Mouse (Mus musculus) liver, embryonic 11.5 days (tissue): ENCODE measurements around the gene Slc25a22. TPM values are rescaled to one million over a fixed set of nuclear protein-coding genes. Genes with fewer than 3 reads are reported as not detected.
A peak's percentile ranks its signal among the peaks of the same experiment; 100 is the strongest.

ENCODE experiments used
- ATAC-seq: fragments of 200-750 bp; cut with Nextera tagmentation; replicated peaks from 2 replicates; pipeline ENCODE4 v1.8.0; 2017; ENCODE audit warnings: moderate number of reproducible peaks, mild to moderate bottlenecking, moderate TSS enrichment, moderate library complexity; ENCODE audit not compliant: low FRiP score
- DNase-seq: peaks from one replicate; pipeline ENCODE4 v3.0.0-alpha.2; 2017; ENCODE audit warnings: low spot score
- H3K27ac ChIP-seq: fragments of 300-500 bp; sonication (generic); 2 replicates; pipeline ENCODE4 v1.5.1; 2014; ENCODE audit warnings: mild to moderate bottlenecking, low read depth, low read length, control low read depth
- H3K27me3 ChIP-seq: fragments of 300-500 bp; sonication (generic); replicated peaks from 2 replicates; pipeline ENCODE4 v1.6.1; 2014; ENCODE audit warnings: low read length, mixed read lengths; ENCODE audit not compliant: control insufficient read depth, insufficient read depth
- H3K36me3 ChIP-seq: fragments of 300-500 bp; sonication (generic); 2 replicates; pipeline ENCODE4 v1.6.1; 2014; ENCODE audit warnings: mild to moderate bottlenecking, low read length, moderate library complexity, mixed read lengths; ENCODE audit not compliant: control insufficient read depth, insufficient read depth
- H3K4me1 ChIP-seq: fragments of 300-500 bp; sonication (generic); replicated peaks from 2 replicates; pipeline ENCODE4 v1.6.1; 2014; ENCODE audit warnings: low read length, mixed read lengths; ENCODE audit not compliant: control insufficient read depth, insufficient read depth
- H3K4me2 ChIP-seq: fragments of 300-500 bp; sonication (generic); 2 replicates; pipeline ENCODE4 v1.6.1; 2014; ENCODE audit warnings: mild to moderate bottlenecking, control low read depth, moderate library complexity
- H3K4me3 ChIP-seq: fragments of 300-500 bp; sonication (generic); 2 replicates; pipeline ENCODE4 v1.5.1; 2014; ENCODE audit warnings: low read depth, low read length, control low read depth
- H3K9ac ChIP-seq: fragments of 300-500 bp; sonication (generic); 2 replicates; pipeline ENCODE4 v1.6.1; 2014; ENCODE audit warnings: low read depth, low read length, control low read depth
- H3K9me3 ChIP-seq: fragments of 300-500 bp; sonication (generic); 2 replicates; pipeline ENCODE4 v1.6.1; 2016; ENCODE audit warnings: low read length, inconsistent platforms, mixed read lengths; ENCODE audit not compliant: control insufficient read depth
- WGBS: fragments of 180-500 bp; shearing (Covaris S2); extraction: QIAGEN DNeasy Blood & Tissue Kit; methylation state at CpG from one replicate; pipeline ENCODE4 v1.1.7; 2014; 5-methylcytosine and 5-hydroxymethylcytosine counted together
- polyA plus RNA-seq: library from polyadenylated mRNA; unstranded; fragments of >200 nt; fragmentation: Nextera tagmentation; extraction: Ambion mirVana; gene quantifications from 2 replicates; pipeline ENCODE4 v1.2.1, GENCODE M21; 2014

Slc25a22 gene
- polyA plus RNA-seq, 1 experiment from 2014 or later: 36.9 TPM

DNA sequence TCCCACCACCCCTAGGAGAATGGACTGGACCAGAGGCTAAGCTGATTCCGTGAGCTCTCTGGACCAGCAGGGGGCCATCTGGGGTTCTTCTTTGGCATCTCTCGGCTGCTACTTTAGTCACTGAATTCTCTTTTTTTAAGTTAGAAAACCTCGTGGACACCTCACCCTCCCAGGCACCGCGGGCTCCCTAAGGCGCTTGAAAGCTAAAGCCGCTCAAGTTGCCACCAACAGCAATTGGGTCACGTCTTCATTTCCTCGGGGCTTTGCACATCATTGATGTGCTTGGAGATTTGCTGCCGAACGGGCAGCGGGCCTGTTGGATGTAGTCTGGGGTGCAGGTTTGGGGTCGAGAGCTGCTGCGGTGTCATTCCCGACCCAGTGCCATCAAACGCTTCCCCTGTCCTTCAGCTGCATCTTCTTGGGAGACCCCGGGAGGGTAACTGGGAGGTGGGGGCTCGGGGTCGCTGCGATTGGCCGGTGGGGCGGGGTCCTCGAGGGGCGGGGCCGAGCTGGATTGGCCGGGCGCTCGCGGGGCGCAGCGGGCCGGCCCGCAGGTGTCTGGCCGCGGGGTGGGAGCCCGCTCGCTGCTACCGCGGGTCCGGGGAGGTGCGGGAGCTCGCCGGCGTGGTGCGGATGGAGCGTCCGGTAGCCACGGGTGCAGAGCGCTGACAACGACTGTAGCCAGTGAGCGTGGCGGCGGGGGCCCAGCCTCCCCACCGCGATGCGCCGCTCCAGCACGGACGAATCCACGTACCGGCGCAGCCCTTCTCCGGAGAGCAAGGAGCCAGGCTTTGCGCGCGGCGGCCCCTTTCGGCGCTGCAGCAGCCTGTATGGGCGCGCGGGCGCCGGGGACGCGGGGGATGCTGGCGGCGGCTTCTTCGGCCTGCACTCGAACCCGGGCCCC lies 44.1 kb upstream of the Slc25a22 start:
- peaks cover 10% of the 10 kb centered on the region for H3K27me3 ChIP-seq
- no peak overlapping the region for H3K27ac ChIP-seq
- H3K36me3 ChIP-seq: no peaks in the 10 kb centered on the region
- peak overlapping the region; percentile 60 for H3K4me3 ChIP-seq
- 3% methylated on average over 67 of the region's 81 CpGs for WGBS
- H3K9ac ChIP-seq: peak overlapping the region; percentile 51
- DNase-seq (peak; percentile 66), ATAC-seq (no peak)
- peak overlapping the region; percentile 99 for H3K4me2 ChIP-seq
- peaks cover 39% of the 10 kb centered on the region for H3K4me1 ChIP-seq
- H3K9me3 ChIP-seq: no peaks in the 10 kb centered on the region

DNA sequence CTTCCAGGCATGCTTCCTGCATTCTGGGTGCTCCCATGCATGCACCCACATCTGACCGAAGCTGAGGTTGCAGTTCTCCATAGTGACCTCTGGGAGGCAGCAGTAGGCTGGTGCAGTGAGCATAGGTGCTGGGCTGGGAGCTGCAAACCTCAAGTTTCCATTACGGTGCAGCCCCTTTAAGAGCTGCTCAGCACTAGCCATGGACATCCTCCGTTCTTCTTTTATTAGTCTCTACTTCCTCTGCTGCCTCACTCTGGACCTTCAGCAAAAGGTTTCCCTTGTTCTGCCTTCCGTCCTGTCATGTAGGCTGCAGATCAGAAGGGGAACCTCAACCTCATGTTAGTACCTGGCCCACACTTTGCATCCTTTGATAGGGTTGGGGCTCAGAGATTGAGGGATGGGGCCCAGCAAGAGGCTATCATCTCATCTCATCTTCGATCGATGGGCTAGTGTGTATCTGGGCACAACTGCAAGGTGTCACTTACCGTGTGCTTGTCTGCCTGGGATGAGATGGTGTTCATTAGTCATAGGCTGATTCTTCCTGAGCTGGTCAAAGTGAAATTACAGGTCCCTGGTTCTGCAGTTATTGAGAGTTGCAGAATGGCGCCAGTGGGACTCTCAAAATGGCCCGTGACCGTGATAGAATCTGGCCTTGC lies 43.3 kb upstream of the Slc25a22 start:
- H3K9ac ChIP-seq: no peak overlapping the region
- peak overlapping the region; percentile 99 for H3K4me2 ChIP-seq
- no peak overlapping the region for H3K27ac ChIP-seq
- peaks cover 44% of the 10 kb centered on the region for H3K4me1 ChIP-seq
- WGBS: 15% methylated on average over 10 of the region's 10 CpGs
- ATAC-seq (peak; percentile 60), DNase-seq (peak; percentile 62)
- H3K9me3 ChIP-seq: no peaks in the 10 kb centered on the region
- no peaks in the 10 kb centered on the region for H3K36me3 ChIP-seq
- peak overlapping the region; percentile 60; the same call in 1 of the 2 replicates for H3K4me3 ChIP-seq
- H3K27me3 ChIP-seq: peaks cover 10% of the 10 kb centered on the region

DNA sequence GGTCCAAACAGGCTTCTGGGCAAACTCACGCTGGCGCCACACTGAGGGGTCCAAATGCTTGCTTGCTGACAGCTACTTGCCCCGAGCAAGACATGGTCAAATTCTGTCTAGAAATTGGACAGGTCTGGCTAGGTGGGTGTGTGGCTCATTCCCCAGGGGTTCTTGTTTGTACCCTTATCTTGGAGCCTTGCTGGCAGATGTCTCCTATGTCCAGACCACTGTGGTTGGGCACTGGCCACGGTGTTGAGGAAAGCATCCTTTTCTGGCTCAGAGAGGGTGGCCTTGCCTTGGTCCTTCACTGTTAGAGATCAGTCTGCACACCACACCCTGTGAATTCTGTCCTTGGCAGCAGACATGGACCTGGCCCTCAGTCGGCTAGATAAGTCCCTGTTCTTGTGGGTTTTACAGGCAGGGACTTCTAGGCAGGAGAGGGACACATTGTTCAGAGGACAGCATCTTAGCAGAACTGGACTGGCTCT lies 40.6 kb upstream of the Slc25a22 start:
- peaks cover 10% of the 10 kb centered on the region for H3K27me3 ChIP-seq
- H3K27ac ChIP-seq: peak overlapping the region; percentile 49; the same call in 1 of the 2 replicates
- no peaks in the 10 kb centered on the region for H3K9me3 ChIP-seq
- no peak for ATAC-seq
- 49% methylated on average over 5 of the region's 5 CpGs for WGBS
- no peak for DNase-seq
- H3K4me1 ChIP-seq: peaks cover 57% of the 10 kb centered on the region
- H3K4me2 ChIP-seq: peak overlapping the region; percentile 91
- H3K4me3 ChIP-seq: 0 out of 2 replicates have a peak overlapping the region, but pooled peaks have one; percentile 13
- peak overlapping the region; percentile 2; the same call in 1 of the 2 replicates for H3K9ac ChIP-seq
- H3K36me3 ChIP-seq: no peaks in the 10 kb centered on the region

DNA sequence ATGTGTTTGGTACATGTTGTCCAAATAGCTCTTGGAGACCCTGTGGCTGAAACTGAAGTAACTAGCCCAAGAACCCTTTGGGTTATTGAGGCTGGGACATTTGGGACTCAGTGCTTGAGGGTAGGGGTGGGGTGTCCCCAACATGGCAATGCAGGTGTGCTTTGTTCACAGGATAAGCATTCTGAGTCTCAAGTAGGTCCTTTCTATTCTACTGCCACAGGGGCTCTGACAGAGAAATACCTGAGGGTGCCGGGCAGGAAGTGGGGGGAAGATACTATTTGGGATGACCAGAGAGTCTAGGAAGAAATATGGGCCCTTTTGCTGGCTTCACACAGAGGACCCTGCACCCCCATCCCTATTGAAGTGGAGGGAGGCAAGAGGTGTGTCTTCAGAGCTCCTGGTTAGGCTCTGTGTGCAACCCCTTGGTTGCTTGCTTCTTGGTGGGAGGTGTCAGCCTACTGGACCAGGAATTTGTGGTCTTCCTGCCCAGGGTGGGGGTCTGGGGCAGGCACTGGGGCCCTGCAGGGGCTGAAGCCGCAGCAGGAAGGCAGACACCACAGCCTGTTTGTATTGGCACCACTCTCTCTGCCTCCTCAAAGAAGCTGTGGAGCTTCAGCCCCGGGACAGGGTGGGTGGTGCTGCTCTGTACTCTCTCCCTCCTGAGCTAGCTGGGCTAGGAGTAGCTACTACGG lies 40.0 kb upstream of the Slc25a22 start:
- Histone ChIP-seq H3K27ac (peak overlapping the region; percentile 90), H3K4me2 (peak overlapping the region; percentile 91), H3K4me3 (0 out of 2 replicates have a peak overlapping the region, but pooled peaks have one; percentile 13), H3K36me3 (peaks cover 2% of the 10 kb centered on the region), H3K27me3 (peaks cover 8% of the 10 kb centered on the region), H3K4me1 (peaks cover 58% of the 10 kb centered on the region), H3K9me3 (no peaks in the 10 kb centered on the region), H3K9ac (peak overlapping the region; percentile 85; the same call in 1 of the 2 replicates)
- no peak for ATAC-seq
- WGBS: 37% methylated on average over 4 of the region's 4 CpGs
- DNase-seq: no peak

DNA sequence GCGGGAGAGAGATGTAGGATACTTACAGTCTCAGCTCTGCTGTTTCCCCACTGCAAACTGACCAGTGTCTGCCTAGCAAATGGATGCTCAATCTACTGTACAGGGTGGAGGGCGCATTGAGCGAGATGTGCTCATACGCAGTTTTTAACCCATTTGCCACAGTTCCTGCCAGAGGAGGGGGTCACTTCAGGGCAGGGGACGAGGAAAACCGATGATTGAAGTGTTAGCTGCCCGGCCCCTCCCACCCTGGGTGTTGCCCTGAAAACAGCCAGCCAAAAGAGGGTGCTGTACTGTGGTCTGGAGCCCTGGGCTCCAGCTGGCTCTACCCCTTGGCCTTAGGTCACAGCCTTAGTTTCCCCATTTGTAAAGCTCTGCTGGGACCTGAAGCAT lies 39.3 kb upstream of the Slc25a22 start:
- Histone ChIP-seq H3K9ac (peak overlapping the region; percentile 85), H3K27ac (peak overlapping the region; percentile 90), H3K4me3 (peak overlapping the region; percentile 88), H3K27me3 (peaks cover 4% of the 10 kb centered on the region), H3K4me2 (peak overlapping the region; percentile 91), H3K36me3 (peaks cover 9% of the 10 kb centered on the region), H3K9me3 (no peaks in the 10 kb centered on the region), H3K4me1 (peaks cover 50% of the 10 kb centered on the region)
- ATAC-seq: peak; percentile 9
- DNase-seq: no peak
- WGBS: 7% methylated on average over 7 of the region's 7 CpGs

DNA sequence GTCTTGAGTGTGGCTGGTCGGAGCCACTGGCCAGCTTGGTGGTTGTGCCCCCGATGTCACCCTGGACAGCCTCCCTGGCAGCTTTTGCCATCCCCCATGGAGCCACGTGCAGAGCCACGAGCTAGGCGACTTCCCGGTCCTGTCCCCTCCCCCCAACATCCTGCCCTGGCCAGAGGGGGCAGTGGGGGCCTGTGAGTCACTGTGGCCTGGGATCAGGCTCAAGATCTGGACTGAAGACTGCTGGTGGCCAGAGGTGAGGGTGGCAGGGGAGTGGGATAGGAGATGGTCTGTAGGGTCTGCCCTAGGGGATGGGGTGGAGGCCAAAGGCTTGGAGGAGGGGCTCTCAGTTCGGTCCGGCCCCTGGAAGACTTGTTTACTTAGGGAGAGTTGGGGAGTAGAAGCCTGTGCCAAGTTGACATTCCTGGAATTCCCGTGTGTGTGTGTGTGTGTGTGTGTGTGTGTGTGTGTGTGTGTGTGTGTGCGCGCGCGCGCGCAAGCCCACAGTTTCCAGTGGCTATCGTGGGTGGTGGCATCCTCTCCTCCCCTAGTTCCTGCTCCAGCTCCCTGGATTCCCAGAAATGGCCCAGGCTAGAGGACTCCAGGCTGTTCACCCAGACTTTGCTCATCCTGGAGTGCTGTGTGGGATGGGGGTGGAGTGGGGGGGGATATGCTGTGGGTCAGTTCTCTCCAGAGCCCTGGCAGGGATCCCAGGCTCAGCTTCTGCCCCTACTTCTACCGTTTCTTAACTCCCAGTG lies 38.7 kb upstream of the Slc25a22 start:
- H3K4me2 ChIP-seq: peak overlapping the region; percentile 91
- DNase-seq (peak; percentile 82), ATAC-seq (peak; percentile 42)
- peak overlapping the region; percentile 88 for H3K4me3 ChIP-seq
- H3K36me3 ChIP-seq: peaks cover 10% of the 10 kb centered on the region
- 0% methylated on average over 10 of the region's 17 CpGs for WGBS
- peak overlapping the region; percentile 90 for H3K27ac ChIP-seq
- H3K9me3 ChIP-seq: no peaks in the 10 kb centered on the region
- H3K4me1 ChIP-seq: peaks cover 45% of the 10 kb centered on the region
- H3K9ac ChIP-seq: peak overlapping the region; percentile 85
- H3K27me3 ChIP-seq: no peaks in the 10 kb centered on the region

DNA sequence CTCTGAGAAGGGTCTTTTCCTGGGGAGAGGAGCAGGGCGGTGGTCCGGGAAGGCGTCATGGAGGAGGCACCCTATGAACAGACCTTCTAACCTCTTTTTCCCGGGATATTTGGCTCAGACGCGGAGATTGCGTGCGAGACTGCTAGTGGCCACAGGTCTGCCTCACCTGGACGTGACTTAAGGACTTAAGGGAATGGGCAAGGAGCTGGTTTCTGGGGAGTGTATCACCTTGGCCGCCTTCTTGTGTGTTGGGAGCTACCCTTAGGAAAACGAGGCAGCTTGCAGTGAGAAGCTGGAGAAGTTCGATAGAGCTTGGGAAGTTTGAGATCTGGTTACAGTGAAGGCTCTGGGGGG lies 38.1 kb upstream of the Slc25a22 start:
- Histone ChIP-seq H3K27me3 (no peaks in the 10 kb centered on the region), H3K4me2 (peak overlapping the region; percentile 91), H3K36me3 (peaks cover 16% of the 10 kb centered on the region), H3K27ac (peak overlapping the region; percentile 90), H3K4me3 (peak overlapping the region; percentile 88), H3K9me3 (no peaks in the 10 kb centered on the region), H3K4me1 (peaks cover 39% of the 10 kb centered on the region), H3K9ac (peak overlapping the region; percentile 85)
- ATAC-seq (no peak), DNase-seq (no peak)
- 0% methylated on average over 12 of the region's 12 CpGs for WGBS
